Mouse (Mus musculus) hindbrain, embryonic 16.5 days (tissue): ENCODE data around the gene Ndufa6. TPM values are rescaled to one million over a fixed set of nuclear protein-coding genes. Genes with fewer than 3 reads are reported as not detected.
"Not testable (repeated sequence)": the region's sequence is repeated elsewhere in the genome, so short reads cannot be mapped to it uniquely, and the experiment has no call there.

Experiments
- ATAC-seq: fragments of 200-750 bp; cut with Nextera tagmentation; 2 replicates; pipeline ENCODE4 v1.8.0; 2017; ENCODE audit warnings: moderate TSS enrichment, moderate library complexity
- H3K27ac ChIP-seq: fragments of 300-500 bp; sonication (generic); 2 replicates; pipeline ENCODE4 v1.5.1; 2014; ENCODE audit warnings: low read depth, mild to moderate bottlenecking, control low read depth, low read length, moderate library complexity
- H3K27me3 ChIP-seq: fragments of 300-500 bp; sonication (generic); replicated peaks from 2 replicates; pipeline ENCODE4 v1.6.1; 2014; ENCODE audit warnings: low read length; ENCODE audit not compliant: control insufficient read depth, insufficient read depth
- H3K36me3 ChIP-seq: fragments of 300-500 bp; sonication (generic); 2 replicates; pipeline ENCODE4 v1.6.1; 2014; ENCODE audit warnings: mild to moderate bottlenecking, low read length, moderate library complexity, mixed read lengths; ENCODE audit not compliant: control insufficient read depth, insufficient read depth
- H3K4me1 ChIP-seq: fragments of 300-500 bp; sonication (generic); 2 replicates; pipeline ENCODE4 v1.6.1; 2014; ENCODE audit warnings: low read depth, low read length; ENCODE audit not compliant: control insufficient read depth, insufficient read depth
- H3K4me2 ChIP-seq: fragments of 300-500 bp; sonication (generic); 2 replicates; pipeline ENCODE4 v1.6.1; 2014; ENCODE audit warnings: mild to moderate bottlenecking, low read length, control low read depth, moderate library complexity
- H3K4me3 ChIP-seq: fragments of 300-500 bp; sonication (generic); 2 replicates; pipeline ENCODE4 v1.5.1; 2014; ENCODE audit warnings: mild to moderate bottlenecking, low read length, control low read depth, moderate library complexity
- H3K9ac ChIP-seq: fragments of 300-500 bp; sonication (generic); 2 replicates; pipeline ENCODE4 v1.6.1; 2014; ENCODE audit warnings: low read depth, mild to moderate bottlenecking, control low read depth, low read length, moderate library complexity
- H3K9me3 ChIP-seq: fragments of 300-500 bp; sonication (generic); 2 replicates; pipeline ENCODE4 v1.6.1; 2014; ENCODE audit warnings: mild to moderate bottlenecking, low read length, moderate library complexity; ENCODE audit not compliant: control insufficient read depth
- WGBS: fragments of 180-500 bp; shearing (Covaris S2); extraction: QIAGEN DNeasy Blood & Tissue Kit; methylation state at CpG from one replicate; pipeline ENCODE4 v1.1.7; 2014; 5-methylcytosine and 5-hydroxymethylcytosine counted together
- polyA plus RNA-seq: library from polyadenylated mRNA; unstranded; fragments of >200 nt; fragmentation: Nextera tagmentation; extraction: Ambion mirVana; gene quantifications from 2 replicates; pipeline ENCODE4 v1.2.1, GENCODE M21; 2015

Gene Ndufa6
- polyA plus RNA-seq: 345 and 392 TPM in 2 replicates

DNA sequence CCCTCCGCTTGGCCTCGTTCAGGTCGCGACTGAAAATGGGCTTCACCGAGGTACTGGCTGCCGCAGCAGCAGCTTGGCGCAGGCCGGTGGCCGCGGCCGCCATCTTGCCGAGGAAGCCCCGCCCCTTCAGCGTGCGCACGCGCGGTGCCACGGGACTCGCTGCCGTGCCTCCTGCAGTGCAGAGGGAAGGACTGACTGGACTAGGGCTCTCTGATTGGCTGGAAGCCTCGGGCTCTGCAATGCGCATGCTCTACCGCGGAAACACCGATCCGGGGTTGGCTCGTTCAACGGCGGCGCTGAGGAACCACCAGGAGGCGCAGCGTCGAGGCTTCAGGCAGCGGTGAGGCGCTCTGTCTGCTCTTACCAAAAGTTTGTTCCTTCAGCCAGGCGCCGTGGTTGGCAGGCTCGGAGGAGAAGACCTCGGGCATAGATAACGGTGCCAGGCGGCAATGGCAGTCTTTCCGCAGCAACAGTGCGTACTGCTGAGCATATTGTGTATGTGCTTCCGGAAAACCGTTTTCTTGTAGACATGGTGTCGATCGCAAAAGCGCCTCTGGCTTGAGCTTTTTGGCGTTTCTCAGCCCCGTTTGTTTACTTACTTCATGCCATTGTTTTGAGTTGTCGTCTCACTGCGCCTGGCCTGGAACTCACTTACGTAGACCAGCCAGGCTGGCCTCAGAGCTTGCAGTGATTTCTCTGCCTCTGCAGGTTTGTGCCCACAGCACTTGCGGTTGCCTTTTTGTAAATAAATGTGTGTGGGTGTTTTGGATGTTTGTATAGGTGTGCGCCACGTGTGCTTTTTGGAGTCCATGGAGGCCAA is at the start of gene Ndufa6:
Gene Ndufa6, minus strand, starts transcription at position 197 of the 820 bp plus-strand sequence.
- Histone ChIP-seq H3K9me3 (no peaks in the 10 kb centered on the region), H3K4me3 (peak within 1 kb of the TSS; percentile 76), H3K27ac (peak within 1 kb of the TSS; percentile 80), H3K4me2 (peak within 1 kb of the TSS; percentile 77), H3K36me3 (peaks cover 10% of the 10 kb centered on the region), H3K27me3 (no peaks in the 10 kb centered on the region), H3K9ac (peak within 1 kb of the TSS; percentile 93), H3K4me1 (peaks cover 22% of the 10 kb centered on the region)
- 2% methylated on average over 57 of the region's 57 CpGs for WGBS
- ATAC-seq: peak; percentile 99

GRCm38 (mm10) chr15:82403606-82404005 is 49.5 kb upstream of the Ndufa6 start:
- no peak for ATAC-seq
- Histone ChIP-seq H3K27ac (no peak overlapping the region), H3K9ac (no peak overlapping the region), H3K27me3 (no peaks in the 10 kb centered on the region), H3K4me3 (no peak overlapping the region), H3K36me3 (no peaks in the 10 kb centered on the region), H3K4me2 (no peak overlapping the region), H3K9me3 (no peaks in the 10 kb centered on the region), H3K4me1 (no peaks in the 10 kb centered on the region)
- WGBS: 97% methylated on average over 9 of the region's 9 CpGs

DNA sequence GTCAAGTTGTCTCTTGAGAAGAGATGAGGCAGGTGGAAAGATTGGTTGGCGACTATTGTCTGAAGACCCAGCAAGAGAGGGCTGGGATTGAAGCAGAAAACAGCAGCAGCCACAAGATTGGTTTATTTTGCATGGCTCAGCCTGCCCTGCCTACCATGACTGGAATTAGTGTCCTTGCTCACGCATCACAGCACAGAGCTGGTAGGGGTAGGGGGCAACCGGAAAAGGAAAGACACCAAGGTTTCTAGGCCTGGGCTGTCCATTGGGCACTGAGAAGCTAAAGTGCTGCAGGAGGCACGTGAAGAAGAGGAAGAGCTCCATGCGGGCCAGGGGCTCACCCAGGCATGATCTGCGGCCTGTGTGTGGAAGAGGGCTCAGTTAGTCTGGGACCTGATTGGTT is 48.6 kb upstream of the Ndufa6 start:
- Histone ChIP-seq H3K4me3 (no peak overlapping the region), H3K27me3 (no peaks in the 10 kb centered on the region), H3K9me3 (no peaks in the 10 kb centered on the region), H3K9ac (no peak overlapping the region), H3K4me1 (no peaks in the 10 kb centered on the region), H3K4me2 (no peak overlapping the region), H3K36me3 (no peaks in the 10 kb centered on the region), H3K27ac (no peak overlapping the region)
- no peak for ATAC-seq
- 85% methylated on average over 6 of the region's 6 CpGs for WGBS

GRCm38 (mm10) chr15:82402106-82402505 is 48.0 kb upstream of the Ndufa6 start:
- no peak overlapping the region for H3K9ac ChIP-seq
- no peaks in the 10 kb centered on the region for H3K4me1 ChIP-seq
- no peak for ATAC-seq
- no peak overlapping the region for H3K4me3 ChIP-seq
- no peaks in the 10 kb centered on the region for H3K9me3 ChIP-seq
- H3K36me3 ChIP-seq: no peaks in the 10 kb centered on the region
- H3K27me3 ChIP-seq: no peaks in the 10 kb centered on the region
- H3K27ac ChIP-seq: no peak overlapping the region
- H3K4me2 ChIP-seq: no peak overlapping the region

DNA sequence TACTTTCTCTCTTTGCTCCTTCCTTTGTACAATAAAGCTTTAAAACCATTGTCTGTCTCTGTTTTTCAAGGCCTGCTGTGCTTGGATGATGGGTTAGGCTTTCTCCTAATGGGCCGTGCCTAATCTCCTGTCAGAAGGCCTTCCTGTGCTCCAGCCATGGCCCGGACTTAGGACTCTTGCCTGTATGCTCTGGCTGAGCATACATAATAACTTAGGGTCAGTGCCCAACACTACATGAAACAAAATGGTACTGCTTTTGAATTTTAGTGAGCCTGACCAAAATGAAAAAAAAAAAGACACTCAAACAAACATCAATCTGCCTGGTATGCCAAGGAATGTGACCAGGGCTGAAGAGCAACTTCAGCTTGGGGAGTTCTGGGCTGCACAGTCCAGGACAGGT is 47.4 kb upstream of the Ndufa6 start:
- H3K9me3 ChIP-seq: no peaks in the 10 kb centered on the region
- no peak overlapping the region for H3K9ac ChIP-seq
- H3K4me3 ChIP-seq: no peak overlapping the region
- no peak overlapping the region for H3K4me2 ChIP-seq
- no peak overlapping the region for H3K27ac ChIP-seq
- WGBS: 23% methylated on average over 2 of the region's 2 CpGs
- no peak for ATAC-seq
- H3K36me3 ChIP-seq: no peaks in the 10 kb centered on the region
- no peaks in the 10 kb centered on the region for H3K27me3 ChIP-seq
- H3K4me1 ChIP-seq: no peaks in the 10 kb centered on the region

DNA sequence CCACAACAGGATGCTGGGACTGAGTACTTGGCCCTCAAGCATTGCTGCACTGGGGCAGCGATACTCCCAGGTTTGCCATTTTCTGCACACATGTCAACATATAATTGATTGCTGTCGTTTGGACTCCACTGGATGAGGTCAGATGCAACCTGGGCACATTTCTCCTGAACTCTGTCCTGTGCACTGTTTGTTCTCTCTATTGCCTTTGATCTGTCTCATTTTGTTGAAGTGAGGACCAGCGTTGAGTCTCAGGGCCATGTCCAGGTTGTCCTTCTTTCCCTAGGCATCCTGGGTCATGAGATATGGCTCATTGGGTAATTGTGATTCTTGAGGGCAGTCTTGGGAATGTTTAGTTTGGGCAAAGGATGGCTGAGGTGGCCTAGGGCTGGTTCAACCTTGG is 41.8 kb upstream of the Ndufa6 start:
- H3K27me3 ChIP-seq, H3K36me3 ChIP-seq, H3K27ac ChIP-seq, H3K9me3 ChIP-seq, H3K4me3 ChIP-seq, H3K4me2 ChIP-seq, H3K9ac ChIP-seq, H3K4me1 ChIP-seq, ATAC-seq: not testable (repeated sequence)
- WGBS: 90% methylated on average over 3 of the region's 3 CpGs

DNA sequence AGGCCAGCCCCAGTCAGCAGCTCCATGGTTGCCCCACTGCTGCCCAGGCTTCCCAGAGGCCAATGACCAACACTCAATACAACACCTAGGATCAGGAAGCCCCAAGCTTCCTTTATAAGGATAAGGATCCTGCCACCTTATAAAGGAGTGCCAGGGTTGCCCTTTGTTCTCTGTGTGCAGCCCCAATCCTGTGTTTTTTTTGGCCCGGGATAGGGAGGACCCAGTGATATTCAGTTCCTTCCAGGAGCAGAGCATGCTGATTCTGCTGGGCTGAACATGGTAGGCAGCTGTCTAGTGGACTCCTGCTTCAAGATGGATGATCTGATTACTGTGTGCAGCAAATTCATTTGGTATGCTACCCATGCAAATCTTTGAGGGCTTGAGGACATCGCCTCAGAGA is 39.8 kb upstream of the Ndufa6 start, which contains the start of gene Cyp2d11:
Gene Cyp2d11, minus strand, starts transcription at position 101 of the 400 bp plus-strand sequence.
- not testable (repeated sequence) for H3K27me3 ChIP-seq, ATAC-seq, H3K4me1 ChIP-seq, H3K4me3 ChIP-seq, H3K27ac ChIP-seq, H3K36me3 ChIP-seq, H3K4me2 ChIP-seq, H3K9me3 ChIP-seq, H3K9ac ChIP-seq
- 83% methylated on average over 2 of the region's 2 CpGs for WGBS

- 93% methylated on average over 10 of the region's 10 CpGs for WGBS
These were observed 35.8 kb upstream of the Ndufa6 start for GRCm38 (mm10) chr15:82389916-82390315.

GRCm38 (mm10) chr15:82385729-82386128 is 31.6 kb upstream of the Ndufa6 start:
- no peak for ATAC-seq
- WGBS: 98% methylated on average over 2 of the region's 2 CpGs

More at GRCm38 (mm10) chr15:82389916-82390315, 35.8 kb upstream of the Ndufa6 start:
- H3K27ac ChIP-seq, H3K4me1 ChIP-seq, H3K4me3 ChIP-seq, H3K27me3 ChIP-seq, ATAC-seq, H3K9me3 ChIP-seq, H3K36me3 ChIP-seq, H3K9ac ChIP-seq, H3K4me2 ChIP-seq: not testable (repeated sequence)

More at GRCm38 (mm10) chr15:82385729-82386128, 31.6 kb upstream of the Ndufa6 start:
- Histone ChIP-seq H3K4me1 (peaks cover 5% of the 10 kb centered on the region), H3K36me3 (no peaks in the 10 kb centered on the region), H3K4me3 (no peak overlapping the region), H3K27me3 (no peaks in the 10 kb centered on the region), H3K9ac (no peak overlapping the region), H3K4me2 (no peak overlapping the region), H3K9me3 (no peaks in the 10 kb centered on the region), H3K27ac (no peak overlapping the region)
